Mouse (Mus musculus) forebrain, embryonic 16.5 days (tissue): ENCODE measurements around the gene Rcor2. TPM values are rescaled to one million over a fixed set of nuclear protein-coding genes. Genes with fewer than 3 reads are reported as not detected.

ENCODE experiments used
- ATAC-seq: fragments of 200-750 bp; cut with Nextera tagmentation; 2 replicates; pipeline ENCODE4 v1.8.0; 2017; ENCODE audit warnings: mild to moderate bottlenecking, moderate library complexity
- H3K27ac ChIP-seq: fragments of 300-500 bp; sonication (generic); 2 replicates; pipeline ENCODE4 v1.5.1; 2014; ENCODE audit warnings: low read length, control low read depth
- H3K27me3 ChIP-seq: fragments of 300-500 bp; sonication (generic); replicated peaks from 2 replicates; pipeline ENCODE4 v1.6.1; 2014; ENCODE audit warnings: low read length; ENCODE audit not compliant: control insufficient read depth, insufficient read depth
- H3K36me3 ChIP-seq: fragments of 300-500 bp; sonication (generic); 2 replicates; pipeline ENCODE4 v1.6.1; 2014; ENCODE audit not compliant: control insufficient read depth, insufficient read depth
- H3K4me1 ChIP-seq: fragments of 300-500 bp; sonication (generic); replicated peaks from 2 replicates; pipeline ENCODE4 v1.6.1; 2014; ENCODE audit warnings: low read length; ENCODE audit not compliant: control insufficient read depth, insufficient read depth
- H3K4me2 ChIP-seq: fragments of 300-500 bp; sonication (generic); 2 replicates; pipeline ENCODE4 v1.6.1; 2014; ENCODE audit warnings: mild to moderate bottlenecking, low read length, control low read depth
- H3K4me3 ChIP-seq: fragments of 300-500 bp; sonication (generic); replicated peaks from 2 replicates; pipeline ENCODE4 v1.5.1; 2014; ENCODE audit warnings: mild to moderate bottlenecking, low read length, control low read depth
- H3K9ac ChIP-seq: fragments of 300-500 bp; sonication (generic); replicated peaks from 2 replicates; pipeline ENCODE4 v1.6.1; 2014; ENCODE audit warnings: low read depth, low read length, control low read depth
- H3K9me3 ChIP-seq: fragments of 300-500 bp; sonication (generic); 2 replicates; pipeline ENCODE4 v1.6.1; 2016; ENCODE audit warnings: low read length; ENCODE audit not compliant: control insufficient read depth
- WGBS: fragments of 180-500 bp; shearing (Covaris S2); extraction: QIAGEN DNeasy Blood & Tissue Kit; methylation state at CpG from one replicate; pipeline ENCODE4 v1.1.7; 2014; 5-methylcytosine and 5-hydroxymethylcytosine counted together
- polyA plus RNA-seq: library from polyadenylated mRNA; unstranded; fragments of >200 nt; fragmentation: Nextera tagmentation; extraction: Ambion mirVana; gene quantifications from 2 replicates; pipeline ENCODE4 v1.2.1, GENCODE M21; 2015

Gene Rcor2
- 45.8 and 49.2 TPM in 2 replicates for polyA plus RNA-seq

GRCm38 (mm10) chr19:7267091-7267741 lies at the start of gene Rcor2:
Gene Rcor2, plus strand, starts transcription at chr19:7267325.
- Histone ChIP-seq H3K4me1 (peaks cover 71% of the 10 kb centered on the region), H3K4me3 (peak within 1 kb of the TSS; percentile 81), H3K27me3 (no peaks in the 10 kb centered on the region), H3K9ac (peak within 1 kb of the TSS; percentile 90), H3K9me3 (0 out of 2 replicates have a peak, but pooled peaks cover 3% of the 10 kb centered on the region), H3K4me2 (peak within 1 kb of the TSS; percentile 84), H3K27ac (peak within 1 kb of the TSS; percentile 100), H3K36me3 (peaks cover 2% of the 10 kb centered on the region; the same call in 1 of the 2 replicates)
- 1% methylated on average over 28 of the region's 28 CpGs for WGBS
- peak; percentile 71 for ATAC-seq

GRCm38 (mm10) chr19:7217926-7218267 lies 49.2 kb upstream of the Rcor2 start:
- Histone ChIP-seq H3K4me3 (peak overlapping the region; percentile 68), H3K9ac (no peak overlapping the region), H3K27ac (no peak overlapping the region)

GRCm38 (mm10) chr19:7218753-7219152 lies 48.4 kb upstream of the Rcor2 start:
- no peak for ATAC-seq
- Histone ChIP-seq H3K4me2 (no peak overlapping the region), H3K36me3 (peaks cover 7% of the 10 kb centered on the region; the same call in 1 of the 2 replicates), H3K27me3 (no peaks in the 10 kb centered on the region), H3K4me3 (no peak overlapping the region), H3K4me1 (peaks cover 28% of the 10 kb centered on the region), H3K9ac (no peak overlapping the region), H3K27ac (no peak overlapping the region), H3K9me3 (no peaks in the 10 kb centered on the region)
- 96% methylated on average over 5 of the region's 5 CpGs for WGBS

More at GRCm38 (mm10) chr19:7217926-7218267, 49.2 kb upstream of the Rcor2 start:
- no peaks in the 10 kb centered on the region for H3K27me3 ChIP-seq
- ATAC-seq, result no peak
- peaks cover 7% of the 10 kb centered on the region; the same call in 1 of the 2 replicates for H3K36me3 ChIP-seq
- H3K4me1 ChIP-seq, result peaks cover 28% of the 10 kb centered on the region
- 8% methylated on average over 6 of the region's 6 CpGs for WGBS
- H3K9me3 ChIP-seq, result no peaks in the 10 kb centered on the region
- peak overlapping the region; percentile 72 for H3K4me2 ChIP-seq

- peaks cover 4% of the 10 kb centered on the region for H3K4me1 ChIP-seq
Observed at GRCm38 (mm10) chr19:7222196-7222595, 44.9 kb upstream of the Rcor2 start.

GRCm38 (mm10) chr19:7223488-7223887 lies 43.6 kb upstream of the Rcor2 start:
- Histone ChIP-seq H3K4me3 (no peak overlapping the region), H3K4me2 (no peak overlapping the region), H3K27me3 (no peaks in the 10 kb centered on the region), H3K9ac (no peak overlapping the region), H3K4me1 (no peaks in the 10 kb centered on the region), H3K9me3 (no peaks in the 10 kb centered on the region), H3K36me3 (peaks cover 15% of the 10 kb centered on the region), H3K27ac (no peak overlapping the region)
- no peak for ATAC-seq

More at GRCm38 (mm10) chr19:7222196-7222595, 44.9 kb upstream of the Rcor2 start:
- no peak for ATAC-seq
- 84% methylated on average over 6 of the region's 6 CpGs for WGBS
- Histone ChIP-seq H3K36me3 (peaks cover 9% of the 10 kb centered on the region), H3K9me3 (no peaks in the 10 kb centered on the region), H3K27ac (no peak overlapping the region), H3K27me3 (no peaks in the 10 kb centered on the region), H3K4me3 (no peak overlapping the region), H3K9ac (no peak overlapping the region), H3K4me2 (no peak overlapping the region)

- no peaks in the 10 kb centered on the region for H3K4me1 ChIP-seq
- ATAC-seq, result no peak
- no peak overlapping the region for H3K4me2 ChIP-seq
- H3K27me3 ChIP-seq, result no peaks in the 10 kb centered on the region
- no peak overlapping the region for H3K9ac ChIP-seq
- no peak overlapping the region for H3K27ac ChIP-seq
- no peak overlapping the region for H3K4me3 ChIP-seq
- H3K9me3 ChIP-seq, result no peaks in the 10 kb centered on the region
- 86% methylated on average over 3 of the region's 3 CpGs for WGBS
- peaks cover 19% of the 10 kb centered on the region for H3K36me3 ChIP-seq
Observed at GRCm38 (mm10) chr19:7224253-7224652, 42.9 kb upstream of the Rcor2 start.

GRCm38 (mm10) chr19:7225096-7225690 lies 41.9 kb upstream of the Rcor2 start:
- ATAC-seq, result no peak
- 86% methylated on average over 9 of the region's 9 CpGs for WGBS
- Histone ChIP-seq H3K9ac (no peak overlapping the region), H3K36me3 (peaks cover 23% of the 10 kb centered on the region), H3K27me3 (no peaks in the 10 kb centered on the region), H3K4me1 (no peaks in the 10 kb centered on the region), H3K9me3 (no peaks in the 10 kb centered on the region), H3K4me2 (no peak overlapping the region), H3K4me3 (no peak overlapping the region), H3K27ac (no peak overlapping the region)

- H3K9ac ChIP-seq, result no peak overlapping the region
- H3K4me1 ChIP-seq, result no peaks in the 10 kb centered on the region
- H3K4me2 ChIP-seq, result no peak overlapping the region
- H3K4me3 ChIP-seq, result no peak overlapping the region
- H3K27me3 ChIP-seq, result no peaks in the 10 kb centered on the region
- WGBS, result 82% methylated on average over 6 of the region's 6 CpGs
- H3K36me3 ChIP-seq, result peaks cover 26% of the 10 kb centered on the region
- ATAC-seq, result no peak
- H3K27ac ChIP-seq, result no peak overlapping the region
- no peaks in the 10 kb centered on the region for H3K9me3 ChIP-seq
Observed at GRCm38 (mm10) chr19:7226511-7226914, 40.6 kb upstream of the Rcor2 start.

GRCm38 (mm10) chr19:7234537-7235221 lies 32.4 kb upstream of the Rcor2 start:
- Histone ChIP-seq H3K4me1 (peaks cover 6% of the 10 kb centered on the region), H3K9me3 (no peaks in the 10 kb centered on the region), H3K27me3 (no peaks in the 10 kb centered on the region), H3K4me3 (no peak overlapping the region), H3K36me3 (peaks cover 9% of the 10 kb centered on the region; the same call in 1 of the 2 replicates), H3K4me2 (no peak overlapping the region), H3K9ac (no peak overlapping the region), H3K27ac (no peak overlapping the region)
- peak; percentile 94 for ATAC-seq
- WGBS, result 44% methylated on average over 8 of the region's 8 CpGs
